Mouse (Mus musculus) ES-CJ7 (cell line): ENCODE measurements around the gene Tpte.

Source experiments
- DNase-seq: peaks from one replicate; pipeline ENCODE4 v3.0.0; 2011; ENCODE audit warnings: low read depth, low spot score

Gene Tpte

GRCm38 (mm10) chr8:22282999-22283491, at the start of gene Tpte:
Gene Tpte, plus strand, starts transcription at chr8:22283441.
- DNase-seq = no peak

GRCm38 (mm10) chr8:22242986-22243385, 40.3 kb upstream of the Tpte start:
- DNase-seq = no peak

- no peak for DNase-seq
Observed at GRCm38 (mm10) chr8:22245663-22246062, 37.6 kb upstream of the Tpte start.

GRCm38 (mm10) chr8:22247956-22248355, 35.3 kb upstream of the Tpte start:
- DNase-seq = no peak

GRCm38 (mm10) chr8:22249080-22249479, 34.2 kb upstream of the Tpte start:
- no peak for DNase-seq

- DNase-seq = no peak
Observed at GRCm38 (mm10) chr8:22258946-22259450, 24.2 kb upstream of the Tpte start.

- no peak for DNase-seq
Observed at GRCm38 (mm10) chr8:22259531-22259930, 23.7 kb upstream of the Tpte start.

- DNase-seq = peak; percentile 34
Observed at GRCm38 (mm10) chr8:22260091-22260722, 23.0 kb upstream of the Tpte start.

- no peak for DNase-seq
Observed at GRCm38 (mm10) chr8:22262267-22262666, 21.0 kb upstream of the Tpte start.

GRCm38 (mm10) chr8:22264292-22264691, 18.9 kb upstream of the Tpte start:
- no peak for DNase-seq

GRCm38 (mm10) chr8:22264787-22265186, 18.5 kb upstream of the Tpte start:
- no peak for DNase-seq

- no peak for DNase-seq
Observed at GRCm38 (mm10) chr8:22265194-22265593, 18.0 kb upstream of the Tpte start.

GRCm38 (mm10) chr8:22266809-22267208, 16.4 kb upstream of the Tpte start:
- DNase-seq = no peak

GRCm38 (mm10) chr8:22273142-22273541, 10.1 kb upstream of the Tpte start:
- DNase-seq = no peak

GRCm38 (mm10) chr8:22274641-22275040, 8.6 kb upstream of the Tpte start:
- no peak for DNase-seq

- no peak for DNase-seq
Observed at GRCm38 (mm10) chr8:22302326-22302725, 19.1 kb downstream of the Tpte start.

GRCm38 (mm10) chr8:22302896-22303306, 19.7 kb downstream of the Tpte start:
- peak; percentile 45 for DNase-seq

- peak; percentile 30 for DNase-seq
Observed at GRCm38 (mm10) chr8:22304045-22304444, 20.8 kb downstream of the Tpte start.

GRCm38 (mm10) chr8:22306999-22307398, 23.8 kb downstream of the Tpte start:
- DNase-seq = no peak

GRCm38 (mm10) chr8:22311446-22311845, 28.2 kb downstream of the Tpte start:
- DNase-seq = peak; percentile 44

GRCm38 (mm10) chr8:22335426-22335825, 52.2 kb downstream of the Tpte start:
- DNase-seq = no peak

GRCm38 (mm10) chr8:22359359-22359758, 76.1 kb downstream of the Tpte start:
- DNase-seq = no peak

- DNase-seq = no peak
Observed at GRCm38 (mm10) chr8:22359882-22360281, 76.6 kb downstream of the Tpte start.

GRCm38 (mm10) chr8:22376311-22376710, 93.1 kb downstream of the Tpte start:
- no peak for DNase-seq
